Mouse (Mus musculus): ENCODE data around the gene Gramd2.

DNA sequence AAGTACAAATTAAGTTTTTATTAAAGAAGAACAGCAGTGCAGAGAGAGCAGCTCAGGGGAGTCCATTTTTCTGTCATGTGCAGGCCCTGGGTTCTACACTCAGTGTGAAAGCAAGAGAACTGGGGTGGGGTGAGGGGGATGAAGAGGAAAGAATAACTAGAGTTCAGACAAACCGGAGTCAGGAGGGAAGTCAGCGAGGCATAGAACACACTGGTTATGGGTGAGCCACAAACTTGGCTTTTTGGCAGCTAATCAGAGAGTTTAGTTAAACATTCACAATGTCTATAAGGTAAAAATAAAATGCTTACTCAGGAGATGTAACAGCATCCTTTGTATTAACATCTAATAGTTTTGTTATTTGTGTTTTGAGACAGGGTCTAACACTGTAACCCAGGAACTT, 60.6 kb downstream of the Gramd2 start:
- TF ChIP-seq CTCF (IDR thresholded peaks at IDR 0.05; ENCODE audit: low read depth, low read length) (no peak), POLR2A (IDR thresholded peaks at IDR 0.05; ENCODE audit: extremely low read depth, insufficient read depth, low read length) (no peak)

All from liver, adult 2 months (tissue).